Mouse (Mus musculus) stomach, postnatal 0 days (tissue): Measurements from ENCODE around the gene Scrg1. TPM values are rescaled to one million over a fixed set of nuclear protein-coding genes. Genes with fewer than 3 reads are reported as not detected.

Source experiments
- ATAC-seq: fragments of 200-750 bp; cut with Nextera tagmentation; 2 replicates; pipeline ENCODE4 v1.8.0; 2017; ENCODE audit not compliant: low FRiP score, low TSS enrichment
- DNase-seq: peaks from one replicate; pipeline ENCODE4 v3.0.0-alpha.2; 2016; ENCODE audit warnings: low spot score
- H3K27ac ChIP-seq: fragments of 300-500 bp; sonication (generic); replicated peaks from 2 replicates; pipeline ENCODE4 v1.5.1; 2014; ENCODE audit warnings: mild to moderate bottlenecking, control low read depth
- H3K27me3 ChIP-seq: fragments of 300-500 bp; sonication (generic); 2 replicates; pipeline ENCODE4 v1.6.1; 2014; ENCODE audit warnings: low read length; ENCODE audit not compliant: control insufficient read depth, insufficient read depth
- H3K36me3 ChIP-seq: fragments of 300-500 bp; sonication (generic); 2 replicates; pipeline ENCODE4 v1.6.1; 2014; ENCODE audit warnings: low read length, mixed read lengths; ENCODE audit not compliant: control insufficient read depth, insufficient read depth
- H3K4me1 ChIP-seq: fragments of 300-500 bp; sonication (generic); replicated peaks from 2 replicates; pipeline ENCODE4 v1.6.1; 2014; ENCODE audit warnings: antibody characterized with exemption; ENCODE audit not compliant: control insufficient read depth, insufficient read depth
- H3K4me2 ChIP-seq: fragments of 300-500 bp; sonication (generic); replicated peaks from 2 replicates; pipeline ENCODE4 v1.6.1; 2014; ENCODE audit warnings: low read depth, mild to moderate bottlenecking, control low read depth, moderate library complexity
- H3K4me3 ChIP-seq: fragments of 300-500 bp; sonication (generic); 2 replicates; pipeline ENCODE4 v1.5.1; 2014; ENCODE audit warnings: low read depth, low read length, control low read depth
- H3K9ac ChIP-seq: fragments of 300-500 bp; sonication (generic); 2 replicates; pipeline ENCODE4 v1.6.1; 2014; ENCODE audit warnings: mild to moderate bottlenecking, low read length, control low read depth, mixed read lengths
- H3K9me3 ChIP-seq: fragments of 300-500 bp; sonication (generic); 2 replicates; pipeline ENCODE4 v1.6.1; 2016; ENCODE audit warnings: low read length; ENCODE audit not compliant: control insufficient read depth
- CTCF ChIP-seq: IDR thresholded peaks from 2 replicates; pipeline ENCODE4 v1.5.1; 2016; ENCODE audit warnings: antibody characterized with exemption, low read depth, mild to moderate bottlenecking, moderate library complexity
- EP300 ChIP-seq: optimal IDR thresholded peaks from 2 replicates; pipeline ENCODE3; 2016; ENCODE audit warnings: antibody characterized with exemption
- WGBS: fragments of 180-500 bp; shearing (Covaris S2); extraction: QIAGEN DNeasy Blood & Tissue Kit; methylation state at CpG from one replicate; pipeline ENCODE4 v1.1.7; 2014; 5-methylcytosine and 5-hydroxymethylcytosine counted together
- polyA plus RNA-seq: library from polyadenylated mRNA; unstranded; fragments of >200 nt; fragmentation: Nextera tagmentation; extraction: Ambion mirVana; gene quantifications from 2 replicates; pipeline ENCODE4 v1.2.1, GENCODE M21; 2015

The Scrg1 gene
- polyA plus RNA-seq, 1 experiment from 2014 or later, result 0.65 TPM

DNA sequence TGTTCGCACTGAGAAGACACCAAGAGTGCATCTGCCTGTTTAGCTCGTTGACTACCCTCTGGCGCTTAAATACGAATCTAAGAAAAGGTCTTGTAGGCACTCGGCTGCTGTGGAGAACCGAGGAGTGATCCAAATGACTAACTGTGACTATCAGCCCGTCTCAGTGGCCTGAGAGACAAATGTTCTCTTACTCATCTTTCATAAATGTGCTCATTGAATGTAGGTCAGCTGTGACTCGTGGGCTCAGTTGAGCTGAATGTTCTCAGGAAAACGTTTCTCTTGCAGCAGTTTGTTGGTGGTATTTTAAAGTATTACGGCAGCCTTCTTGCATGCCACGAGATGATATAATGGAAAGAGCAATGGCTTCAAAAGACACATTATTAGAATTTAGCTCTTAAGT lies 24.8 kb upstream of the Scrg1 start:
- Histone ChIP-seq H3K4me1 (no peaks in the 10 kb centered on the region), H3K4me3 (no peak overlapping the region), H3K27ac (no peak overlapping the region), H3K36me3 (no peaks in the 10 kb centered on the region), H3K27me3 (no peaks in the 10 kb centered on the region), H3K9me3 (no peaks in the 10 kb centered on the region), H3K9ac (no peak overlapping the region), H3K4me2 (no peak overlapping the region)
- TF ChIP-seq EP300 (no peak), CTCF (no peak)
- WGBS, result 76% methylated on average over 11 of the region's 11 CpGs
- DNase-seq, result no peak
- ATAC-seq, result no peak

DNA sequence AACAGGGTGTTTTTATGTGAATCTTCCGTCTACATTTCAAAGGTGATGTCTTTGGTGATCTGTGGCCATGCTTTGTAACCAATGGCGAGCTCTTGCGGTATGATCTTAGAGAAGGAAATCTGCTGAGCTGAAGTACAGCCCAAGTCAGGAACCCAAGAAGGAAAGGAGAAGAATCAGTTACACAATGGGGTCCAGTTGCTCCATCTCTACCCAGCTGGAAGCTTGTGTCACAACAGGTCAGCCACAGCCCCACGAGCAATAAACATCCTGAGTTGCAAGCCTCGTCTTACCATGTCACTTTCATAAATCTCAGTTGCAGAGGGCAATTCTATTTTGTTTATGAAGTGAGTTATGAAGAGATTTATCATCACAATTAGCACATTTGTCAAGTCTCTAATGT lies 22.9 kb upstream of the Scrg1 start:
- WGBS, result 70% methylated on average over 5 of the region's 5 CpGs
- TF ChIP-seq CTCF, result no peak
- TF ChIP-seq EP300, result no peak
- Histone ChIP-seq H3K4me2 (no peak overlapping the region), H3K4me3 (no peak overlapping the region), H3K36me3 (no peaks in the 10 kb centered on the region), H3K9ac (no peak overlapping the region), H3K27ac (no peak overlapping the region), H3K4me1 (no peaks in the 10 kb centered on the region), H3K9me3 (no peaks in the 10 kb centered on the region), H3K27me3 (no peaks in the 10 kb centered on the region)
- ATAC-seq, result no peak
- no peak for DNase-seq

DNA sequence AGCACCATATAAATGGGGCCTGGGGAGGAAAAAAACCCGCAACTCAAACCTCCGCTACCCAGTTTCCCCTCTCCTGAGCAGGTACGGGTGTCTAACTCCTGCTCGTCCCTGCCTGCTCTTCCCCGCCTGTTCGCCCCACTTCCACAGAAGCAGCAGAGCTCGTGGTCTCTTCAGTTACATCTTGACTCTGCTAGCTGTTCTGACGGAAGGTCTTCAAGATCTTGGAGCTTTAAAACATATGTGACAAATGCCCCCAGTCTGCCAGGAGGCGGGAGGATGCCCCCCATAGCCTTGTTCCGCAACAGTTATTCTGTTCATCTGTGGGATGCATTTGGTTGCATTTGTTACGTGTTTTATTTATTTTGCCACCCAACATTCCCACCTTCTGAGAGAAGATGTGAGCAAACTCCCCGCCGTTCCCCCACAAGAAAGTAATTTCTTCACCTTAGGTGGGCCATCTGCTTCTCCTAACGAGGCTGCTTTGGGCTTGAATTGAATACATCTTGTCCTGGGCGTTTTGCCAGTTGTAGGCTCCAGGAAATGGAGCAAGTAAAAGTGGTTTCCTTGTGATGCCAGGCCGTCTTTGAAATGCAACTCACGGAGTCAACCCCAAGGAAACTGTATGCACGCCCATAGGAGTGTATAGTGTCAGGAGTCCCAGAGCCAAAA lies 19.8 kb upstream of the Scrg1 start:
- Histone ChIP-seq H3K27me3 (no peaks in the 10 kb centered on the region), H3K36me3 (no peaks in the 10 kb centered on the region), H3K27ac (no peak overlapping the region), H3K9ac (no peak overlapping the region), H3K9me3 (no peaks in the 10 kb centered on the region), H3K4me2 (no peak overlapping the region), H3K4me3 (no peak overlapping the region), H3K4me1 (no peaks in the 10 kb centered on the region)
- DNase-seq, result no peak
- WGBS, result 55% methylated on average over 18 of the region's 18 CpGs
- TF ChIP-seq EP300 (no peak), CTCF (no peak)
- no peak for ATAC-seq

DNA sequence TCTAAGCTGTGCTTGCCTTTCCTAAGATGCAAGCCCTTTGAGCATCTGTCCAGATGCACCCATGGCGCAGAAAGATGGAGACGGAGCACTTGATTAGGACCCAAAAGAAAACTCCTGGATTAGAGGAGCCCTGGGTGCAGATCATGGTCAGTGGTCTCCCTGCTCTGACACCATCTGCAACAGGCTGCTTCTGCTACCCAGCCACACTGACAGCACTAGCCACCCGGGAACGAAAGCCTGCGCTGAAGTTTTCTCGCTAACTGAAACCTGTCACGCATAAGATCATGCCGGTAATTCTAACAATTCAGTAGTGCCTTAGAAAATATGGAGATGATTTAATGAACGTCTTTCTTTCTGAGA lies 19.3 kb upstream of the Scrg1 start:
- Histone ChIP-seq H3K4me1 (no peaks in the 10 kb centered on the region), H3K9me3 (no peaks in the 10 kb centered on the region), H3K9ac (no peak overlapping the region), H3K4me3 (no peak overlapping the region), H3K4me2 (no peak overlapping the region), H3K27me3 (no peaks in the 10 kb centered on the region), H3K27ac (no peak overlapping the region), H3K36me3 (no peaks in the 10 kb centered on the region)
- 85% methylated on average over 9 of the region's 9 CpGs for WGBS
- DNase-seq, result no peak
- no peak for ATAC-seq
- TF ChIP-seq EP300, result no peak
- TF ChIP-seq CTCF, result no peak

DNA sequence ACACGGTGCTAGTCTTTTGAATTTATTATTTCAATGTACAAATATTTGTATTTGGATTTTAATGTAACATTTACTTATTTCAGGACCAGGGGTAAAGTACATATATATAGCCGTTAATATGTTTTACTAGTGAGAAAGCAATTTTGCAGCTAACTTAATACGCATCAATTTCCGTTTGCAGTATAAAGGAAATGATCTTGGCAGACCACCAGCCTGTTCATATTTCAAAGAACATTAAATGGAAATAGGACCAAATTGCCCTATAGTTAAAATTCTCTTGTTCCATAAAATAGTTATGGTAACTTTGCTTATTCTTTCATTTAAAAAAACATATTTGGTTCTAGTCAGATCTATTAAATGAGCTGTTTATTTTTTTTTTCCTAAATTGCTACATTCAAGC lies 14.6 kb upstream of the Scrg1 start:
- H3K9ac ChIP-seq, result no peak overlapping the region
- no peak for DNase-seq
- H3K4me3 ChIP-seq, result no peak overlapping the region
- H3K27me3 ChIP-seq, result no peaks in the 10 kb centered on the region
- H3K4me2 ChIP-seq, result no peak overlapping the region
- no peaks in the 10 kb centered on the region for H3K9me3 ChIP-seq
- ATAC-seq, result no peak
- no peaks in the 10 kb centered on the region for H3K4me1 ChIP-seq
- 44% methylated on average over 4 of the region's 4 CpGs for WGBS
- no peaks in the 10 kb centered on the region for H3K36me3 ChIP-seq
- TF ChIP-seq CTCF, result no peak
- TF ChIP-seq EP300, result no peak
- H3K27ac ChIP-seq, result no peak overlapping the region

DNA sequence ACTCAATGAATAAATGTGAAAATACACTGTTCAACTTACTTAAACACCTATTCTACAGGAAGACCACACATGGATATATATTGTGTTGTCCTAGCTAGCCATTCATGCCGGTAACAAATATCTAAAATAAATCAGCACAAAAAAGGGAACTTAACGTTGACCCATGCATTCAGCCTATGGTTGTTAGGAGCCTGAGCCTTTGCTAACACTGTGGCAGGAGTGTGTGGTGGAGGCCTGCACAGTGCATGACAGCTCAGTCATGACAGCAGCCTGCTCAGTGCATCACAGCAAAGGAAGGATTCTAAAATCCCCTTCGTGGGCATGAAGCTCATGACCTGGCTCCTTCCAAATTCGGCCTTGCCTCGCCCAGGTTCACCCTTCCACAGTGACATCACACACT lies 14.2 kb upstream of the Scrg1 start:
- TF ChIP-seq CTCF (no peak), EP300 (no peak)
- Histone ChIP-seq H3K4me1 (no peaks in the 10 kb centered on the region), H3K27ac (no peak overlapping the region), H3K4me2 (no peak overlapping the region), H3K9me3 (no peaks in the 10 kb centered on the region), H3K36me3 (no peaks in the 10 kb centered on the region), H3K27me3 (no peaks in the 10 kb centered on the region), H3K4me3 (no peak overlapping the region), H3K9ac (no peak overlapping the region)
- ATAC-seq, result no peak
- WGBS, result 86% methylated on average over 5 of the region's 5 CpGs
- DNase-seq, result no peak
